Mouse (Mus musculus): ENCODE data around the gene Cep128. TPM values are rescaled to one million over a fixed set of nuclear protein-coding genes. Genes with fewer than 3 reads are reported as not detected.

Gene Cep128
- total and polyA plus RNA-seq, 3 experiments: 8.9 to 16.1 (median 13.5) TPM

DNA sequence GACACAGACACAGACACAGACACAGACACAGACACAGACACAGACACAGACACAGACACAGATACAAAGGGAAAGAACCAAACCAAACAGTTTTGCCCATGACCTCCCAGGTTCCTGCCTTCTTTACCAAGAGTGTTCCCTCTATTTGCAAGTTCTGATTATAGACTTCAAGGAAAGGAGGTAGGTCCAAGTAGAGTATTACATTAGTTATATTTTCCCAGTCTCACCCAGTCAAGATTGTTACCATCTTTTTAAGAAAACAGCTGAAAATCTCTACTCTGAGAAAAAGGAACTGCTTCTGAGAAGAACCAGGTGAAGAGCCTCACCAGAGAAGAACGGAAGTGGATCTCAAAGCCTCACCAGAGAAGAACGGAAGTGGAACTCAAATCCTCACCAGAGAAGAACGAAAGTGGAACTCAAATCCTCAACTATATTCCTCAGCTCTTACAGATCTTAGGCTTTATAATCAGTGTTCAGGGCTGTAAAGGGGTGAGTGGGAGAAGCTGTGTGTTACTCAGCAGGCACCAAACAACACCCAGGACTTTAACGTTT is 200.8 kb downstream of the Cep128 start (continued):
- TF ChIP-seq NRF1 (IDR thresholded peaks at IDR 0.05; ENCODE audit: low read depth, low read length) (no peak), MAZ (IDR thresholded peaks at IDR 0.05; ENCODE audit: low read depth, low read length) (no peak), USF1 (IDR thresholded peaks at IDR 0.05; ENCODE audit: low read depth, low read length) (no peak), BHLHE40 (IDR thresholded peaks at IDR 0.05; ENCODE audit: low read depth, low read length) (0 out of 2 replicates have a peak, but pooled peaks have one; percentile 38), CTCF (conservative IDR thresholded peaks at IDR 0.05 in 1 of 2, IDR thresholded peaks at IDR 0.05 in 1 of 2; ENCODE audit: low read depth in 2 of 2, low read length in 2 of 2) (no peak), MAX (IDR thresholded peaks at IDR 0.05; ENCODE audit: low read length) (no peak; the same call in 1 of the 2 replicates), KAT2A (IDR thresholded peaks at IDR 0.05; ENCODE audit: insufficient replicate concordance, low read length) (no peak), RCOR1 (conservative IDR thresholded peaks at IDR 0.05; ENCODE audit: low read depth, low read length) (0 out of 2 replicates have a peak, but pooled peaks have one; percentile 54), IRF4 (IDR thresholded peaks at IDR 0.05; ENCODE audit: low read depth, low read length) (peak; percentile 86), ZC3H11A (IDR thresholded peaks at IDR 0.05; ENCODE audit: low read depth, low read length) (no peak), MAFK (IDR thresholded peaks at IDR 0.05; ENCODE audit: insufficient replicate concordance, low read length) (no peak), JUND (conservative IDR thresholded peaks at IDR 0.05; ENCODE audit: low read depth, low read length) (peak; percentile 52), ZNF384 (IDR thresholded peaks at IDR 0.05; ENCODE audit: low read depth, low read length) (no peak), USF2 (conservative IDR thresholded peaks at IDR 0.05; ENCODE audit: low read depth, low read length) (no peak), TBP (conservative IDR thresholded peaks at IDR 0.05; ENCODE audit: low read depth, low read length) (peak; percentile 87), E2F4 (IDR thresholded peaks at IDR 0.05; ENCODE audit: insufficient replicate concordance, low read depth, low read length) (0 out of 2 replicates have a peak, but pooled peaks have one; percentile 40)

GRCm38 (mm10) chr12:91176808-91177526 is 207.2 kb downstream of the Cep128 start:
- Histone ChIP-seq H3K27ac (ENCODE audit: insufficient read depth, low read depth) (no peak overlapping the region), H3K4me1 (ENCODE audit: control insufficient read depth in 1 of 2, insufficient read depth in 2 of 2) (peaks cover 3 to 17% of the 10 kb centered on the region in 2 experiments; a peak in 3 of 4 replicates), H3K9me3 (replicated peaks; ENCODE audit: low read length) (no peaks in the 10 kb centered on the region), H3K4me3 (replicated peaks in 1 of 3; ENCODE audit: low read depth in 2 of 3, low read length in 2 of 3, poor library complexity in 1 of 3) (no peak overlapping the region), H3K9ac (ENCODE audit: insufficient read depth, low read depth) (no peak overlapping the region), H3K79me2 (replicated peaks; ENCODE audit: control insufficient read depth, extremely low read depth, insufficient read depth, poor library complexity, severe bottlenecking) (0 out of 2 replicates have a peak, but pooled peaks cover 2% of the 10 kb centered on the region), H3K36me3 (replicated peaks in 1 of 2; ENCODE audit: control insufficient read depth in 1 of 2, insufficient read depth in 1 of 2, low read length in 1 of 2) (peaks cover 0 to 4% of the 10 kb centered on the region in 2 experiments), H3K27me3 (replicated peaks) (no peaks in the 10 kb centered on the region), H3K4me2 (ENCODE audit: insufficient read depth, low read depth, poor library complexity, severe bottlenecking) (no peak overlapping the region)
- no peak for TF ChIP-seq SMC3 (IDR thresholded peaks at IDR 0.05; ENCODE audit: low read depth, low read length)
- TF ChIP-seq ETS1 (conservative IDR thresholded peaks at IDR 0.05; ENCODE audit: low read depth, low read length): no peak
- no peak for TF ChIP-seq MYC (IDR thresholded peaks at IDR 0.05; ENCODE audit: low read depth, low read length)
- no peak for TF ChIP-seq ZKSCAN1 (IDR thresholded peaks at IDR 0.05; ENCODE audit: borderline replicate concordance, low read depth, low read length)
- TF ChIP-seq MAZ (IDR thresholded peaks at IDR 0.05; ENCODE audit: low read depth, low read length): no peak
- no peak for TF ChIP-seq JUN (IDR thresholded peaks at IDR 0.05; ENCODE audit: insufficient read depth, low read depth, low read length)
- TF ChIP-seq BHLHE40 (IDR thresholded peaks at IDR 0.05; ENCODE audit: low read depth, low read length): no peak
- TF ChIP-seq POLR2AphosphoS2 (IDR thresholded peaks at IDR 0.05; ENCODE audit: low read depth, low read length): no peak
- TF ChIP-seq TBP (conservative IDR thresholded peaks at IDR 0.05; ENCODE audit: low read depth, low read length): no peak
- TF ChIP-seq JUND (conservative IDR thresholded peaks at IDR 0.05; ENCODE audit: low read depth, low read length): no peak
- TF ChIP-seq MEF2A (IDR thresholded peaks at IDR 0.05; ENCODE audit: borderline replicate concordance, low read depth, low read length): no peak
- no peak for TF ChIP-seq USF2 (conservative IDR thresholded peaks at IDR 0.05; ENCODE audit: low read depth, low read length)
- DNase-seq (ENCODE audit: extremely low read depth): no peak
- in situ Hi-C loops (cut with MboI; ENCODE audit: low pct_ligation_motif_present, low pct_unique_long_range_greater_than_20kb, low sequenced_read_pairs): no loop called here
- dilution Hi-C loops (cut with MboI; ENCODE audit: extremely low pct_ligation_motif_present, extremely low pct_unique_long_range_greater_than_20kb, low sequenced_read_pairs): no loop called here
